ENCODE assay signal across 8 mouse cellular contexts in genomic region chr8:104443125-104443679, GRCm38 (mm10). TPM values are rescaled to one million over a fixed set of nuclear protein-coding genes. Genes with fewer than 3 reads are reported as not detected.
DNase-seq lines count a peak whose midpoint lies in the region; ATAC-seq and TF ChIP-seq lines count a peak whose summit lies in the region.

No protein-coding gene starts in this region.

- no peaks in the 10 kb centered on the region for H3K9me3 ChIP-seq in CH12.LX (replicated peaks; ENCODE audit: low read length)
- H3K9me3 ChIP-seq in forebrain, postnatal 0 days (ENCODE audit: low read length), result no peaks in the 10 kb centered on the region
- H3K9me3 ChIP-seq in liver, embryonic 16.5 days (replicated peaks; ENCODE audit: control insufficient read depth, low read length), result no peaks in the 10 kb centered on the region

- no peaks in the 10 kb centered on the region for H3K27me3 ChIP-seq in CH12.LX (replicated peaks)
- no peaks in the 10 kb centered on the region for H3K27me3 ChIP-seq in forebrain, postnatal 0 days (ENCODE audit: insufficient read depth, low read length)
- no peaks in the 10 kb centered on the region for H3K27me3 ChIP-seq in liver, embryonic 16.5 days (ENCODE audit: control insufficient read depth, insufficient read depth, low read depth, low read length)

- peaks cover 17 to 35% of the 10 kb centered on the region in 2 experiments for H3K4me1 ChIP-seq in CH12.LX (ENCODE audit: control insufficient read depth in 1 of 2, insufficient read depth in 2 of 2)
- peaks cover 9% of the 10 kb centered on the region for H3K4me1 ChIP-seq in forebrain, postnatal 0 days (ENCODE audit: insufficient read depth)
- peaks cover 9% of the 10 kb centered on the region for H3K4me1 ChIP-seq in liver, embryonic 16.5 days (ENCODE audit: control insufficient read depth, low read depth, low read length)

- TF ChIP-seq EP300 in CH12.LX (IDR thresholded peaks at IDR 0.05; ENCODE audit: low read length), result no peak

- ATAC-seq in forebrain, postnatal 0 days, result peak; percentile 8; the same call in 1 of the 2 replicates
- ATAC-seq in liver, embryonic 16.5 days (ENCODE audit: low read depth), result no peak

- dilution Hi-C loops in CH12.LX (cut with MboI; ENCODE audit: extremely low pct_ligation_motif_present, extremely low pct_unique_long_range_greater_than_20kb, low sequenced_read_pairs), result no loop called here

- H3K4me2 ChIP-seq in CH12.LX (ENCODE audit: insufficient read depth, low read depth, poor library complexity, severe bottlenecking), result no peak overlapping the region
- H3K4me2 ChIP-seq in forebrain, postnatal 0 days (ENCODE audit: low read depth), result peak overlapping the region; percentile 81
- peak overlapping the region; percentile 81 for H3K4me2 ChIP-seq in liver, embryonic 16.5 days (ENCODE audit: low read depth, low read length)

- peaks cover 10% of the 10 kb centered on the region; the same call in 1 of the 2 replicates for H3K79me2 ChIP-seq in CH12.LX (replicated peaks; ENCODE audit: control insufficient read depth, extremely low read depth, insufficient read depth, poor library complexity, severe bottlenecking)

- TF ChIP-seq CTCF in CH12.LX (conservative IDR thresholded peaks at IDR 0.05 in 1 of 2, IDR thresholded peaks at IDR 0.05 in 1 of 2; ENCODE audit: low read depth in 2 of 2, low read length in 2 of 2), result no peak
- no peak for TF ChIP-seq CTCF in forebrain, postnatal 0 days (IDR thresholded peaks at IDR 0.05; ENCODE audit: low read depth)

- in situ Hi-C loops in CH12.LX (cut with MboI; ENCODE audit: low pct_ligation_motif_present, low pct_unique_long_range_greater_than_20kb, low sequenced_read_pairs), result no loop called here

- peak; percentile 71 for DNase-seq in heart, adult 11 months
- DNase-seq in heart, postnatal 25 days (ENCODE audit: low spot score), result no peak
- DNase-seq in CH12.LX (ENCODE audit: extremely low read depth), result no peak
- DNase-seq in forebrain, postnatal 0 days, result no peak
- no peak for DNase-seq in left cerebral cortex, postnatal 36 days (ENCODE audit: low spot score in 2 of 2)
- no peak for DNase-seq in layer of hippocampus, adult 8-10 months (ENCODE audit: low spot score in 2 of 2)
- DNase-seq in cerebellum, postnatal 4 days (ENCODE audit: low spot score in 2 of 2), result no peak

- no peak for TF ChIP-seq POLR2A in CH12.LX (IDR thresholded peaks at IDR 0.05; ENCODE audit: low read depth, low read length)

- no peak overlapping the region for H3K27ac ChIP-seq in CH12.LX (ENCODE audit: insufficient read depth, low read depth)
- peak overlapping the region; percentile 93; the same call in 1 of the 2 replicates for H3K27ac ChIP-seq in forebrain, postnatal 0 days (ENCODE audit: low read depth, low read length)
- no peak overlapping the region; the same call in 1 of the 2 replicates for H3K27ac ChIP-seq in liver, embryonic 16.5 days (ENCODE audit: low read length)

- no peak for TF ChIP-seq RAD21 in CH12.LX (IDR thresholded peaks at IDR 0.05; ENCODE audit: low read depth, low read length)

- H3K9ac ChIP-seq in CH12.LX (ENCODE audit: insufficient read depth, low read depth), result no peak overlapping the region
- peak overlapping the region; percentile 96 for H3K9ac ChIP-seq in forebrain, postnatal 0 days
- no peak overlapping the region for H3K9ac ChIP-seq in liver, embryonic 16.5 days (ENCODE audit: low read depth, low read length)

- H3K4me3 ChIP-seq in CH12.LX (replicated peaks in 1 of 3; ENCODE audit: low read depth in 2 of 3, low read length in 2 of 3, poor library complexity in 1 of 3), result peak overlapping the region in 2 of 3 experiments; percentile 83 to 100
- H3K4me3 ChIP-seq in forebrain, postnatal 0 days (ENCODE audit: low read depth, low read length), result peak overlapping the region; percentile 94
- H3K4me3 ChIP-seq in liver, embryonic 16.5 days (ENCODE audit: low read depth, low read length), result peak overlapping the region; percentile 93

- intact Hi-C loops in heart, postnatal 25 days (cut with DNase I), result loop anchor here (1.0 to 5.0 kb wide), 5 partner anchors 48 to 199 kb away; partner anchors contain the start of genes Car7, Ciao2b, Cmtm4 and Nae1
- intact Hi-C loops in left cerebral cortex, postnatal 36 days (cut with DNase I), result loop anchor here (2.0 to 10.0 kb wide), 3 partner anchors 46 to 98 kb away; partner anchors contain the start of genes Car7, Cmtm4 and Nae1

- H3K36me3 ChIP-seq in CH12.LX (replicated peaks in 1 of 2; ENCODE audit: control insufficient read depth in 1 of 2, insufficient read depth in 1 of 2, low read length in 1 of 2), result peaks cover 18 to 29% of the 10 kb centered on the region in 2 experiments
- peaks cover 23% of the 10 kb centered on the region for H3K36me3 ChIP-seq in forebrain, postnatal 0 days (ENCODE audit: insufficient read depth)
- H3K36me3 ChIP-seq in liver, embryonic 16.5 days (ENCODE audit: control insufficient read depth, insufficient read depth), result peaks cover 10% of the 10 kb centered on the region

- 64% methylated on average over 7 of the region's 7 CpGs for WGBS in forebrain, postnatal 0 days
- 58% methylated on average over 7 of the region's 7 CpGs for WGBS in liver, embryonic 16.5 days (ENCODE audit: insufficient replicate concordance)

TF ChIP-seq in CH12.LX, 34 proteins besides CTCF, POLR2A, EP300 and RAD21:
- TF ChIP-seq CHD2 (IDR thresholded peaks at IDR 0.05; ENCODE audit: low read length) (peak; percentile 91), MAZ (IDR thresholded peaks at IDR 0.05; ENCODE audit: low read depth, low read length) (no peak), CHD1 (IDR thresholded peaks at IDR 0.05; ENCODE audit: low read depth, low read length) (0 out of 2 replicates have a peak, but pooled peaks have one; percentile 12), SMC3 (IDR thresholded peaks at IDR 0.05; ENCODE audit: low read depth, low read length) (no peak)

RNA-seq across cellular contexts. Expression of gene Dync1li2, which starts 0.4 kb away (rescaled TPM):
- total RNA-seq in heart, postnatal 25 days (2021), result 100 to 1,000 TPM in 1 of 2 experiments, 10 to 100 TPM in 1; 93.5 to 104 TPM
- total RNA-seq in CH12.LX (2012; rRNA removed) (12.7 and 15.8 TPM in 2 replicates), CH12.LX (2014; rRNA removed) (14.3 and 17.7 TPM in 2 replicates)
- 22.8 and 30.4 TPM in 2 replicates for polyA plus RNA-seq in CH12.LX (2012; ENCODE audit: insufficient read length, low read depth)
- total RNA-seq in forebrain, postnatal 0 days (2014; rRNA removed), result 104 and 125 TPM in 2 replicates
- 46.4 and 74.0 TPM in 2 replicates for polyA plus RNA-seq in forebrain, postnatal 0 days (2015; fragmentation: Nextera tagmentation; extraction: Ambion mirVana)
- polyA plus RNA-seq in liver, embryonic 16.5 days (2015; fragmentation: Nextera tagmentation; extraction: Ambion mirVana), result 11.3 and 11.8 TPM in 2 replicates
- 100 to 1,000 TPM; 276 to 310 TPM for total RNA-seq in left cerebral cortex, postnatal 36 days (2021)
- 100 to 1,000 TPM; 230 to 304 (median 242) TPM for total RNA-seq in layer of hippocampus, adult 8-10 months (2022)

RNA-seq across cellular contexts. Expression of gene Cmtm4, which starts 47.6 kb away (rescaled TPM):
- 10 to 100 TPM; 10.5 to 10.6 TPM for total RNA-seq in heart, postnatal 25 days (2021)
- total RNA-seq in CH12.LX (2012; rRNA removed) (2.3 and 2.7 TPM in 2 replicates), CH12.LX (2014; rRNA removed) (2.5 and 2.6 TPM in 2 replicates)
- 2.6 and 3.0 TPM in 2 replicates for polyA plus RNA-seq in CH12.LX (2012; ENCODE audit: insufficient read length, low read depth)
- total RNA-seq in forebrain, postnatal 0 days (2014; rRNA removed), result 32.9 and 35.1 TPM in 2 replicates
- polyA plus RNA-seq in forebrain, postnatal 0 days (2015; fragmentation: Nextera tagmentation; extraction: Ambion mirVana), result 2.0 and 2.3 TPM in 2 replicates
- 0.41 and 0.45 TPM in 2 replicates for polyA plus RNA-seq in liver, embryonic 16.5 days (2015; fragmentation: Nextera tagmentation; extraction: Ambion mirVana)
- total RNA-seq in left cerebral cortex, postnatal 36 days (2021), result 10 to 100 TPM; 79.5 to 82.1 TPM
- 10 to 100 TPM; 59.8 to 75.9 (median 66.7) TPM for total RNA-seq in layer of hippocampus, adult 8-10 months (2022)
